Mouse (Mus musculus) forebrain, embryonic 12.5 days (tissue): ENCODE data around the gene Maml3. TPM values are rescaled to one million over a fixed set of nuclear protein-coding genes. Genes with fewer than 3 reads are reported as not detected.

Experiments
- ATAC-seq: fragments of 200-750 bp; cut with Nextera tagmentation; 2 replicates; pipeline ENCODE4 v1.8.0; 2017; ENCODE audit warnings: moderate TSS enrichment; ENCODE audit not compliant: low FRiP score
- H3K27ac ChIP-seq: fragments of 300-500 bp; sonication (generic); 2 replicates; pipeline ENCODE4 v1.5.1; 2016; ENCODE audit warnings: mild to moderate bottlenecking
- H3K27me3 ChIP-seq: fragments of 300-500 bp; sonication (generic); 2 replicates; pipeline ENCODE4 v1.6.1; 2016; ENCODE audit warnings: mild to moderate bottlenecking
- H3K36me3 ChIP-seq: fragments of 300-500 bp; sonication (generic); replicated peaks from 2 replicates; pipeline ENCODE4 v1.6.1; 2016; ENCODE audit warnings: mild to moderate bottlenecking
- H3K4me1 ChIP-seq: fragments of 300-500 bp; sonication (generic); 2 replicates; pipeline ENCODE4 v1.6.1; 2016
- H3K4me2 ChIP-seq: fragments of 300-500 bp; sonication (generic); 2 replicates; pipeline ENCODE4 v1.6.1; 2016; ENCODE audit warnings: mild to moderate bottlenecking, moderate library complexity
- H3K4me3 ChIP-seq: fragments of 300-500 bp; sonication (generic); replicated peaks from 2 replicates; pipeline ENCODE4 v1.5.1; 2016; ENCODE audit warnings: mild to moderate bottlenecking
- H3K9ac ChIP-seq: fragments of 300-500 bp; sonication (generic); 2 replicates; pipeline ENCODE4 v1.6.1; 2016; ENCODE audit warnings: mild to moderate bottlenecking
- H3K9me3 ChIP-seq: fragments of 300-500 bp; sonication (generic); 2 replicates; pipeline ENCODE4 v1.6.1; 2016
- WGBS: fragments of 180-500 bp; shearing (Covaris S2); methylation state at CpG from one replicate; pipeline ENCODE4 v1.1.7; 2016; 5-methylcytosine and 5-hydroxymethylcytosine counted together
- polyA plus RNA-seq: library from polyadenylated mRNA; unstranded; fragments of >200 nt; fragmentation: Nextera tagmentation; extraction: Ambion mirVana; gene quantifications from 2 replicates; pipeline ENCODE4 v1.2.1, GENCODE M21; 2016

The Maml3 gene
- polyA plus RNA-seq, 1 experiment from 2014 or later: 7.6 TPM

DNA sequence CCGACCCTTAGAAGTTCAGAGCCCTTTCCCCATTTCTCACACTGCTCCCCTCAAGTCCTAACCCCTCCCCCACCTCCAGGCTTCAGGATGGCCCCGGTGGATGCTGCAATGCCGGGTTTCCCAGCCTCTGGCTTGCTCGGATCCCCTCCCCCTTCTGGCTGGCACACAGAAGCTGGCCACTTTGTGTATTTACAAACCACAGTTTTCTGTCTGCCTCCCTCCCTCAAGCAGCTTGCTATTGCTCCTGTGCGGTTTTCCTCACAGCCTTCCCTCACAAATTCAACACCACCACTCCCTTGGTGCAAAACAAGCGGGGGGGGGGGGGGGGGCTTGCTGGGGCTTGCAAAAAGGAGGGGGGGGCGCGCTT, 216.6 kb downstream of the Maml3 start:
- H3K27ac ChIP-seq: peak overlapping the region; percentile 80
- peak overlapping the region; percentile 30; the same call in 1 of the 2 replicates for H3K9ac ChIP-seq
- H3K4me1 ChIP-seq: peaks cover 39% of the 10 kb centered on the region
- H3K4me3 ChIP-seq: no peak overlapping the region
- 1% methylated on average over 8 of the region's 8 CpGs for WGBS
- ATAC-seq: peak; percentile 52; the same call in 1 of the 2 replicates
- H3K9me3 ChIP-seq: no peaks in the 10 kb centered on the region
- peak overlapping the region; percentile 51 for H3K4me2 ChIP-seq
- H3K27me3 ChIP-seq: no peaks in the 10 kb centered on the region
- no peaks in the 10 kb centered on the region for H3K36me3 ChIP-seq

DNA sequence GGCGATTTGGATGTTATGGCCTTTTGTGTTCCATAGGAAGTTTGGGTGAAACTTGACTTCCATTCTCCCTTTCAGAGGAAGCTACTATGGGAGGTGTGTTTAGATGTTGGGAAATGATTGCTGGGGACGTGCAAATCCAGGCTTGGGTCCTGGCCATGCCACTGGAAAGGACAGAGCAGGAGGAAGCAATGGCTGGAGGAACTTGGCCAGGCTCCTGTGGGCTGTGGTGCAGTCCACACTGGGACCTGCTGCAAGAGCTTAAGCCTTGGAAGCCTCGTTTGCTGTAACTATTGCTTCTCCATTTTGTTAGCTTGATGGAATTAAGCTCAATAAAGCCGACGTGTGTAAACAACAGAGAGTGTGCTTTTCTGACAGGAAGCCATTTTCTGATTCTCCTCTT, 219.0 kb downstream of the Maml3 start:
- no peak overlapping the region for H3K4me3 ChIP-seq
- 0 out of 2 replicates have a peak overlapping the region, but pooled peaks have one; percentile 42 for H3K27ac ChIP-seq
- ATAC-seq: no peak
- no peaks in the 10 kb centered on the region for H3K27me3 ChIP-seq
- H3K4me2 ChIP-seq: no peak overlapping the region
- H3K36me3 ChIP-seq: no peaks in the 10 kb centered on the region
- peaks cover 53% of the 10 kb centered on the region for H3K4me1 ChIP-seq
- H3K9me3 ChIP-seq: no peaks in the 10 kb centered on the region
- WGBS: 68% methylated on average over 5 of the region's 5 CpGs
- no peak overlapping the region for H3K9ac ChIP-seq

DNA sequence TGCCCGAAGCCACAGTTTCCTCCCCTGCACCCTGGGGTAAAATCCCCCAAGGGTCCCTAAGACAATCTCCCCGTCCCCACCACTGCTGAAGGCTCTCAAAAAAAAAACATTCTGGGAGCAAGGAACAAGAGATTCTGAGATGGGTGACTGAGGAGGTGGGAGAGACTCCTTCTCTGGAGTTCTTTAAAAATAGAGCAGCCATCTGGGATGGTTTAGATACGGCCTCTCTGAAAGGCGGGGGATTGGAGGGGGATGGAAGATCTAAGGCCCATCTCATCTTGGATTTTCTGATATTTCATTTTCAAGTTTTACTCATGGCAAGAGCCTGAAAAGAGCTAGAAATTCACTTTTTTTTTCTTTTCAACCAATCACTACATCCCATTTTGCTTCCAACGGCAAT, 219.4 kb downstream of the Maml3 start:
- ATAC-seq: no peak

DNA sequence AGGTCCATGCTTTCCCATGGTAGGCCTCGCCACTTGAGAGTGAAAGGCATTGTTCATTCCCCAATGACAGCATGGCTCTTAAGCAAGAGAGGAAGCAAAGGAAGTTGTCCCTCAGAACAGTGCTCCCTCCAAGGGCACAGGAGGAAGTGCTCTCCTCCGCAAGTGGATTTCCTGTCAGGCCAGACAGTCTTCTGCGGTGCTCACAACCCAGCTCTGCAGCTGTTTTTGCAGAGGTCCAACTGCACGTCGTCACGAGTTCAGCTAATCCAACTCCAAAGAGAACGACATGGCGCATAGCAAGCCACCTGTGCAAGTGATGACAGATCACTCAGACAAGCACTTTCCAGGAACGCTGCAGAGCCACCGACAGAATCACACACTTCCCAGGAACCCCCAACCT, 222.9 kb downstream of the Maml3 start:
- Histone ChIP-seq H3K27ac (no peak overlapping the region), H3K4me3 (no peak overlapping the region), H3K9ac (no peak overlapping the region), H3K36me3 (no peaks in the 10 kb centered on the region), H3K4me2 (no peak overlapping the region), H3K27me3 (no peaks in the 10 kb centered on the region), H3K4me1 (peaks cover 39% of the 10 kb centered on the region), H3K9me3 (no peaks in the 10 kb centered on the region)
- 76% methylated on average over 10 of the region's 10 CpGs for WGBS
- ATAC-seq: no peak

More for the DNA sequence above, 219.4 kb downstream of the Maml3 start:
- no peak overlapping the region for H3K27ac ChIP-seq
- no peak overlapping the region for H3K4me3 ChIP-seq
- H3K4me1 ChIP-seq: peaks cover 55% of the 10 kb centered on the region
- H3K27me3 ChIP-seq: no peaks in the 10 kb centered on the region
- no peaks in the 10 kb centered on the region for H3K36me3 ChIP-seq
- no peak overlapping the region for H3K4me2 ChIP-seq
- no peak overlapping the region for H3K9ac ChIP-seq
- no peaks in the 10 kb centered on the region for H3K9me3 ChIP-seq
- 89% methylated on average over 5 of the region's 5 CpGs for WGBS

DNA sequence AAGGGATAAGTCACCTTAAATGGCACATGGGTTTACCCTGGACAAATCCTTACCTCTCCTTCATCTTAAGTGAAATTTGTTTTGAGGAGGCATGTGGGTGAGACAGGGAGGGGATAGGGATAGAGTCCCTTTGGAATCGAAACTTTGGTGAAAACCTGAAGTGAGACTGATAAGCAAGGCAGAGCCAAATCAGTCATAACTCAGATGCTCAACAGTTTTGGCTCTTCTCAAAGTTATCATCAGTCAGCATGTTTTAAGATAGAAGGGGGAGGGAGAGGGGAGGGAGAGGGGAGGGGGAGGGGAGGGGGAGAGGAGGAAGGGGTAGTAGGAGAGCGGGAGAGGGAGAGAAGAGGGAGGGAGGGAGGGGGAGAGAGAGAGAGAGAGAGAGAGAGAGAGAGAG, 223.5 kb downstream of the Maml3 start:
- whole genome bisulfite sequencing: 89% methylated on average over 1 of the region's 2 CpGs

DNA sequence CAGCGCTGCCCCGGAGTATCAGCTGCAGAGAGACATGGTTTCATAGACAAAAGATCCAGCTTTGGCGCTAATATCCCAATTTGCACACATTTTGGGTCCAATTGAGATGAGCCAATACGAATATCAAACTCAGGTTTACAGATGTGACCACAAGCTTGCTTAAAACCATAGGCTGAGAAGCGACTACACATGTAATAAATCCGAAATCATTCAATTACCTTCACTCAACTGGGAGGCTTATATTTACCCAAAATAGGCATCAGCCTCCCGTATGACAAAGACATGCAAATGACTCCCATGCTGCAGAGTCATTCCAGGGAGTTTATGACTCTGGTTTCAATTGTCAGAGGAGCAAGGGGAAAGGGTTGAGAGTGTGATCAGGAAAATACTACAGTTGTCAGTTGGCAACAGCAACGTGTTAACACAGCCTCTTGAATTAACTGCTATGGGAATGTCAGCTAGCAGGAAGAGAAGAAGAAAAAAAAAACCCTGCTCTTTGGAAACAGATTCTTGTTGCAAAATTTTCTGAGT, 224.3 kb downstream of the Maml3 start:
- ATAC-seq: no peak
- no peak overlapping the region for H3K9ac ChIP-seq
- H3K27ac ChIP-seq: no peak overlapping the region
- no peak overlapping the region for H3K4me3 ChIP-seq
- H3K4me2 ChIP-seq: no peak overlapping the region
- H3K4me1 ChIP-seq: peaks cover 39% of the 10 kb centered on the region
- 52% methylated on average over 8 of the region's 8 CpGs for WGBS
- H3K27me3 ChIP-seq: no peaks in the 10 kb centered on the region
- no peaks in the 10 kb centered on the region for H3K9me3 ChIP-seq
- H3K36me3 ChIP-seq: no peaks in the 10 kb centered on the region

More for the DNA sequence above, 223.5 kb downstream of the Maml3 start:
- Histone ChIP-seq H3K4me2 (no peak overlapping the region), H3K4me1 (peaks cover 39% of the 10 kb centered on the region), H3K9ac (no peak overlapping the region), H3K4me3 (no peak overlapping the region), H3K27me3 (no peaks in the 10 kb centered on the region), H3K36me3 (no peaks in the 10 kb centered on the region), H3K9me3 (no peaks in the 10 kb centered on the region), H3K27ac (no peak overlapping the region)
- ATAC-seq: no peak

DNA sequence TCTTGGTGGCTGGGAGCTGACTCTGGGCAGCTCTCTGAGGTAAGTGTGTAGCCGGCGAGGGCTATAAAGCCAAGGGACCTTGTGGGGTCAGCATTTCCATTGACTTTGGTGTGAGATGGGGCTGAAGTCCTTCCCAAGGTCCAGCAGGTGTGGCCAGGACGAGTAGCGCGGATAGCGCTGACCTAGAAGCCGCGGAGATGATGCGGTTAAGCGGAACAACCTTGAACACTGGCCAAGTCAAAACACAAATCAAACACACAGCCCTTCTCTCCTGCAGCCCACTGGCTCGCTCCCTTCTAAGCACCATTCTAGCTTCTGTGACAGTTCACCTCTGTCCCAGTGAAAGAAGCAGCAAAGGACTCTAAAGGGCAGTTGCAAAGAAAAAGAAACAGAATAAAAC, 225.7 kb downstream of the Maml3 start:
- Histone ChIP-seq H3K27ac (no peak overlapping the region), H3K36me3 (no peaks in the 10 kb centered on the region), H3K4me3 (no peak overlapping the region), H3K4me2 (no peak overlapping the region), H3K27me3 (no peaks in the 10 kb centered on the region), H3K9ac (no peak overlapping the region), H3K4me1 (peaks cover 41% of the 10 kb centered on the region), H3K9me3 (no peaks in the 10 kb centered on the region)
- ATAC-seq: no peak
- 93% methylated on average over 11 of the region's 11 CpGs for WGBS

DNA sequence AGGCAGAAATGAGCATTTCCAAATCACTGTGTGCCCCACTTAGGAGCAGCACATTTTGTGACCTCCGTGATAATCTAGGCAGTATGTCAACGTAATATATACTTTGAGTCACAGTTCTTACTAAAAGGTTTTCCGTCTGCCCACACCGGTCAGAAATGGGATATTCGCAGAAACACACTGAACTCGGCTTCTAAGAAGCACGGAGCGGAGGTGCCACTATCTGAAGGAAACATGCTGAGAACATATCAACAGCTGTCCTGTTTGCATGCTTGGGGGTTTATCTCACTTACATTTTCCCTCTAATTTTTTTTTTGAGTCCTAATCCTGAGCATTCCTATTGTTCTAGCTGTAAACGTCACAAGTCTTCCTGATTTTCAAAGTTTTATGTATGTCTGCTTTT, 226.3 kb downstream of the Maml3 start:
- Histone ChIP-seq H3K9ac (no peak overlapping the region), H3K4me2 (no peak overlapping the region), H3K4me3 (no peak overlapping the region), H3K27ac (no peak overlapping the region), H3K36me3 (no peaks in the 10 kb centered on the region), H3K4me1 (peaks cover 40% of the 10 kb centered on the region), H3K9me3 (no peaks in the 10 kb centered on the region), H3K27me3 (no peaks in the 10 kb centered on the region)
- no peak for ATAC-seq
- WGBS: 90% methylated on average over 9 of the region's 9 CpGs

DNA sequence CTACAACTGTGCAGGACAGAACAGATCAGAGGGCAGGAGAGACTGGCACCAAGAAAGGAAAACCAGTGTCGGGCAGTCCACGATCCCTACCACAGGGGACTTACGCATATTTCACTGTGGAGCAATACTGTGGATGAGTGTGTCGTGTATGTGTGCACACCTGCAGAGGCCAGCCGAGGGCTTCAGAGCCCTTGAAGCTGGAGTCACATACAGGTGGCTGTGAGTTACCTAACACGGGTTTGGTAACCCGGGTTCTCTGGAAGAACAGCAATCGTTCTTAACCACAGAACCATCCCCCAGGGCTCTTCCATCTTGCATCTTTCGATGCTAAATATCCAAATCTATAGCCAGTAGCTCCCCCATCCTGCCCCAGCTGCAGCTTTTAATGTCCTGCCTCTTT, 228.1 kb downstream of the Maml3 start:
- no peak for ATAC-seq

DNA sequence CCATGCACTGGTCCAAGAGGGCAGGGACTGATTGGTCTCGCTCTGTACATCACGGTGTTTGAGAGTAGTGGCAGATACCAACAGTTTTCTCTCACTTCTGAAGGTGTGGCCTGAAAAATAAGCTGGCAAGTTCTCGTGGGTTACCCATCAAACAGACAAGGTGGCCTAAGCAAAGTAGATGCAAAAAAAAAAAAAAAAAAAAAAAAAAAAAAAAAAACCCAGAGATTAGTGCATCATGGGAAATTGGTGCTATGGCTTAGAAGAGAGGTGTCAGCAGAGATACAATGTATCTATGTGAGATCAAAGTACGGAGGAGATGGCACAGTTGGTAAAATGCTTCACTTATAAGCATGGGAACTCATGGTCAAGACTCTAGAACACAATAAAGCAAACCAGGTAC, 229.2 kb downstream of the Maml3 start:
- H3K4me3 ChIP-seq: no peak overlapping the region
- no peaks in the 10 kb centered on the region for H3K27me3 ChIP-seq
- H3K9me3 ChIP-seq: no peaks in the 10 kb centered on the region
- peaks cover 30% of the 10 kb centered on the region for H3K4me1 ChIP-seq
- no peak overlapping the region for H3K27ac ChIP-seq
- H3K36me3 ChIP-seq: no peaks in the 10 kb centered on the region
- no peak overlapping the region for H3K9ac ChIP-seq
- 93% methylated on average over 4 of the region's 4 CpGs for WGBS
- no peak overlapping the region for H3K4me2 ChIP-seq
- ATAC-seq: no peak

More for the DNA sequence above, 228.1 kb downstream of the Maml3 start:
- Histone ChIP-seq H3K4me2 (no peak overlapping the region), H3K9me3 (no peaks in the 10 kb centered on the region), H3K27ac (no peak overlapping the region), H3K4me1 (peaks cover 28% of the 10 kb centered on the region), H3K27me3 (no peaks in the 10 kb centered on the region), H3K36me3 (no peaks in the 10 kb centered on the region), H3K4me3 (no peak overlapping the region), H3K9ac (no peak overlapping the region)
- WGBS: 92% methylated on average over 9 of the region's 9 CpGs

DNA sequence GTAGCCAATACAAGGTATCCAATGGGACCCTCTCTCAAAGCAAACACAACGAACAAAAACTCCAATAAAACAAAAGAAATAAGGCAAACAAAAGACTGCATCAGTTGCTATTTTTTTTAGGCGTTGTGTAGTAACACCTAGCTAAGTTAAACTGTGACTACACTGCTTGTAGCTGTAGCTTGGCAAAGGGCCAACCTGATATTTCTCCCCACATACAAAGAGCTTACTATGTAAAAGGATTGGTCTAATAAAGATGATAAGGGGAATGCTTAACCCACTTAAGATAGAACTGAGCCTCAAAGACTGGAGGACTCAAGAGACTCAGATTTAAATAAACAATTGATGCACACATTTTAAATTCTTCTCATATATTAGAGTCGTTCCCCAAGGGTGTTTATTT, 230.6 kb downstream of the Maml3 start:
- no peaks in the 10 kb centered on the region for H3K36me3 ChIP-seq
- H3K9me3 ChIP-seq: no peaks in the 10 kb centered on the region
- H3K9ac ChIP-seq: no peak overlapping the region
- ATAC-seq: no peak
- peaks cover 34% of the 10 kb centered on the region for H3K4me1 ChIP-seq
- H3K4me2 ChIP-seq: no peak overlapping the region
- no peak overlapping the region for H3K4me3 ChIP-seq
- no peaks in the 10 kb centered on the region for H3K27me3 ChIP-seq
- 60% methylated on average over 3 of the region's 3 CpGs for WGBS
- no peak overlapping the region for H3K27ac ChIP-seq

DNA sequence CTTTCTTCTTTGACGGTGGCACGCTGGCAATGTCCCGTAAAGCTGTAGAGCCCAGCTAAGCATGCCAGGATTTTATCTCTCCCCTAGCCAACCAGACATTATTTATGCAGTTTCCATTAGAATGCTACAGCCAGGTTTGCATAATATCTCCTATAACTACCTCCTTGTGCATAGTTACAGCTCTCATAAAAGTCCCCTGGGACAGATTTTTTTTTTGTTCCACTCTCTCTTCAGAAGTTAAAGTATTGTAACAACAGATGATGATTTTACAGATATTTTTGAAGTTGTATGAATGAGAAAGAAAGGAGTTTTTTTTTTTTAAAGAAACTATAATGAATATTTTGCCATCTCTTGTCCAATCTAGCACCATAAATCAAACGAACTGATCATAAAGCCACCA, 232.1 kb downstream of the Maml3 start:
- 80% methylated on average over 4 of the region's 4 CpGs for WGBS
- H3K4me3 ChIP-seq: no peak overlapping the region

DNA sequence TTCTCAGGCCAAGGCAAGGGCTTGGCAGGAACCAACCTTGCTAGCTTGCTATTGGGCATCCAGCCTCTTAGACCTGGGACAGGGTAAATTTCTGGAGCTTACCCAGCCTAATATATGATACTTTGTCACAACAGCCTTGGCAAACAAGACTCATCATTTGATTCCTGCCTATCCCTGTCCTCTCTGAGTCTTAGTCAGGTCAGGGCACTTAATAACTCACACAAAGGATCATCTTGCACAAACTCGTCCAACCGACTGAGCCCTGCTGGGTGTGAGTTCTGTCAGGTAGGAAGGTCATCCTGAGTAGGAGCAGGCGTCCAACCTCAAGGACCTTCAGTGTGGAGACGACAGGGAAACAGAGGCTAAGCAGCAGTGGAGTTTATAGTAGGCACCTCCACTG, 233.5 kb downstream of the Maml3 start:
- 74% methylated on average over 4 of the region's 4 CpGs for WGBS
- Histone ChIP-seq H3K4me2 (no peak overlapping the region), H3K4me3 (no peak overlapping the region), H3K27ac (no peak overlapping the region), H3K9me3 (no peaks in the 10 kb centered on the region), H3K4me1 (peaks cover 44% of the 10 kb centered on the region), H3K27me3 (no peaks in the 10 kb centered on the region), H3K9ac (no peak overlapping the region), H3K36me3 (no peaks in the 10 kb centered on the region)
- ATAC-seq: no peak

More for the DNA sequence above, 232.1 kb downstream of the Maml3 start:
- Histone ChIP-seq H3K27me3 (no peaks in the 10 kb centered on the region), H3K36me3 (no peaks in the 10 kb centered on the region), H3K9ac (no peak overlapping the region), H3K4me2 (no peak overlapping the region), H3K27ac (no peak overlapping the region), H3K9me3 (no peaks in the 10 kb centered on the region), H3K4me1 (peaks cover 44% of the 10 kb centered on the region)
- ATAC-seq: no peak
